Mouse (Mus musculus): Measurements from ENCODE around the gene Cdkl5. TPM values are rescaled to one million over a fixed set of nuclear protein-coding genes. Genes with fewer than 3 reads are reported as not detected.

The Cdkl5 gene
- polyA plus RNA-seq (2014; fragmentation: Illumina TruSeq; extraction: RNeasy Lipid Tissue Mini Kit (QIAGEN cat#74804); ENCODE audit: low read depth, low replicate concordance) = 31.2 TPM

DNA sequence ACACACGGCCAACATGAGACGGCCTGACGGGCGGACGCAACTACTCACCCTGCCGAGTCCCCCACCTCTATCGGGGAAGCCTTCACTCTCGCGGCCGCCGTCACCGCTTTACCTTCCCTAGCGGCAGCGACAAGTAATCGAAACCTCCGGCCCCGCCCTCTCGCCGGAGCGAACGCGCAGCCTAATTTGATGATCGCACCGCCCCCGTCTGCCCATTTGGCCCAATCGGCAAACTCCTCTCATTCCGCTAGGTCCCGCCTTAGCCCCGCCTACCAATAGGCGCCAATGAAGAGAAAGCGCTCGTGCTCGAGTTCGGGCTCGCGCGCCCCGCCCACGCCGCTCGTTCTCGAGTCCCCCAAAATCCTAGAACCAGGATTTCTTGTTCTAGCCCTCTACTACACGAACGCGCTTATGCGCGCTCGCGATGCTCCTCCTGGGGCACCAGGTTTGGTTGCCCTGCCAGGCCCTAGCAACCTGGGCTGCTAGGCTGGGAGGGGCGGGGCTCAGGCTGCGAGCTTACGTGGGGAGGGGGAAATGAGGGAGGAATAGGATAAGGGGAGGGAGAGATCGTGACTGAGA is at the start of gene Cdkl5:
TSS of gene Cdkl5 (minus strand) at position 162 of the 579 bp plus-strand sequence.

DNA sequence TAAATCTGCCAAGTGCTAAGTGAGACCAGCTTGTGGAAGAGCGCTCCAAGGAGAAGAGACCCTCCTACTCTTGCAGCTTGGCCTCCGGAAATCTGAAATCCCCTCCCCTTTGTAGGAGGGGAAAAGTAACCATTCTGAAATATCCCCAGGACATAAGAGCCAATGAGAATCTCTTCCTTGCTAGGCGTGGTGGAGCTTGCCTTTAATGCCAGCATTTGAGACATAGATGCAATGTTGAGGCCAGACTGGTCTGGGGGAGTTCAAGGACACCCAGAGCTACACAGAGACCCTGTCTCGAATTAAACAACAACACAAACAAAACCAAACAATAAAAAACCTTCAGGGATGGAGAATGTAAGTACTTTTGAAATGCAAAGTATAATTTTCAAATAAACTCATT is 87.6 kb downstream of the Cdkl5 start, which contains the start of gene Gja6:
TSS of gene Gja6 (minus strand) at position 101 of the 400 bp plus-strand sequence.

DNA sequence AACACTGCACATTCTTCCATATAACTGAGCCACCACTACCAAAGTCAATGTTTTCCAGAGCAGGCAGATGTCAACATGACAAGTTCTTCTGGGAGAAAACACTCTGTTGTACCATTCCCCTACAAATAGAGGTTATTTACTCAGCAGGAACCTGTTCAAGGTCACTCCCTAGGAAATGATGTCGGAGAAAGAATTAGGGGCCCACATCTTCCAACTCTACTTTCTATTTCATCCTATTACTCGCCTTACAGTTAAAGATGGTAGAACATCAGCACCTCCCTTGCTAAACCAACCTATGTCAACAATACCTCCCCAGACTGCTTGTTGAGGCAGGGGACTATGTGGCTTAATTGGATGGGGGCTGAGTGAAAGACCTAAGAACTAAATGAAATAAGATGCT is 226.8 kb downstream of the Cdkl5 start, which contains the start of gene Rs1:
TSS of gene Rs1 (plus strand) at position 301 of the 400 bp plus-strand sequence.

GRCm38 (mm10) chrX:160735650-160736049 is 258.9 kb downstream of the Cdkl5 start, which contains the start of gene Ppef1:
Ppef1 (minus strand) TSS chrX:160735765.

Other genes with a start within 250 kb of the Cdkl5 start
- not detected for gene Rs1, start 226.7 kb downstream of the Cdkl5 start, polyA plus RNA-seq (2014; fragmentation: Illumina TruSeq; extraction: RNeasy Lipid Tissue Mini Kit (QIAGEN cat#74804); ENCODE audit: low read depth, low replicate concordance)
- 17.9 TPM for gene Gja6, start 87.7 kb downstream of the Cdkl5 start, polyA plus RNA-seq (2014; fragmentation: Illumina TruSeq; extraction: RNeasy Lipid Tissue Mini Kit (QIAGEN cat#74804); ENCODE audit: low read depth, low replicate concordance)
- gene Scml2, start 122.5 kb upstream of the Cdkl5 start, polyA plus RNA-seq (2014; fragmentation: Illumina TruSeq; extraction: RNeasy Lipid Tissue Mini Kit (QIAGEN cat#74804); ENCODE audit: low read depth, low replicate concordance) = 59.6 TPM